Mouse (Mus musculus) intestine, embryonic 16.5 days (tissue): ENCODE measurements around the gene Trak1. TPM values are rescaled to one million over a fixed set of nuclear protein-coding genes. Genes with fewer than 3 reads are reported as not detected.

Experiments
- ATAC-seq: fragments of 200-750 bp; cut with Nextera tagmentation; 2 replicates; pipeline ENCODE4 v1.8.0; 2017; ENCODE audit warnings: moderate TSS enrichment, moderate library complexity
- H3K27ac ChIP-seq: fragments of 300-500 bp; sonication (generic); 2 replicates; pipeline ENCODE4 v1.5.1; 2014; ENCODE audit warnings: mild to moderate bottlenecking, low read length
- H3K27me3 ChIP-seq: fragments of 300-500 bp; sonication (generic); replicated peaks from 2 replicates; pipeline ENCODE4 v1.6.1; 2014; ENCODE audit warnings: low read length, control low read depth, mixed read lengths; ENCODE audit not compliant: control insufficient read depth, insufficient read depth
- H3K36me3 ChIP-seq: fragments of 300-500 bp; sonication (generic); 2 replicates; pipeline ENCODE4 v1.6.1; 2014; ENCODE audit warnings: low read length, control low read depth; ENCODE audit not compliant: control insufficient read depth, insufficient read depth
- H3K4me1 ChIP-seq: fragments of 300-500 bp; sonication (generic); 2 replicates; pipeline ENCODE4 v1.6.1; 2014; ENCODE audit warnings: low read length, control low read depth, mixed read lengths; ENCODE audit not compliant: control insufficient read depth, insufficient read depth
- H3K4me2 ChIP-seq: fragments of 300-500 bp; sonication (generic); 2 replicates; pipeline ENCODE4 v1.6.1; 2014; ENCODE audit warnings: low read depth, low read length, control low read depth
- H3K4me3 ChIP-seq: fragments of 300-500 bp; sonication (generic); 2 replicates; pipeline ENCODE4 v1.5.1; 2014; ENCODE audit warnings: mild to moderate bottlenecking, low read length
- H3K9ac ChIP-seq: fragments of 300-500 bp; sonication (generic); 2 replicates; pipeline ENCODE4 v1.6.1; 2014; ENCODE audit warnings: low read depth, low read length
- H3K9me3 ChIP-seq: fragments of 300-500 bp; sonication (generic); 2 replicates; pipeline ENCODE4 v1.6.1; 2016; ENCODE audit warnings: low read length, control low read depth; ENCODE audit not compliant: control insufficient read depth
- WGBS: fragments of 180-500 bp; shearing (Covaris S2); extraction: QIAGEN DNeasy Blood & Tissue Kit; methylation state at CpG from one replicate; pipeline ENCODE4 v1.1.7; 2014; 5-methylcytosine and 5-hydroxymethylcytosine counted together
- polyA plus RNA-seq: library from polyadenylated mRNA; unstranded; fragments of >200 nt; fragmentation: Nextera tagmentation; extraction: Ambion mirVana; gene quantifications from 2 replicates; pipeline ENCODE4 v1.2.1, GENCODE M21; 2015

Gene Trak1
- polyA plus RNA-seq, 1 experiment from 2014 or later, result 21.7 TPM

- H3K9ac ChIP-seq, result no peak overlapping the region
- peaks cover 60% of the 10 kb centered on the region for H3K4me1 ChIP-seq
- no peaks in the 10 kb centered on the region for H3K9me3 ChIP-seq
- no peak for ATAC-seq
- H3K27ac ChIP-seq, result no peak overlapping the region
- no peak overlapping the region for H3K4me3 ChIP-seq
- H3K27me3 ChIP-seq, result no peaks in the 10 kb centered on the region
- H3K4me2 ChIP-seq, result no peak overlapping the region
- 82% methylated on average over 5 of the region's 5 CpGs for WGBS
- no peaks in the 10 kb centered on the region for H3K36me3 ChIP-seq
These were observed 59.8 kb downstream of the Trak1 start for GRCm38 (mm10) chr9:121357102-121357501.

GRCm38 (mm10) chr9:121357582-121358275, 60.4 kb downstream of the Trak1 start:
- H3K27ac ChIP-seq, result no peak overlapping the region
- no peak for ATAC-seq
- peaks cover 53% of the 10 kb centered on the region for H3K4me1 ChIP-seq
- no peak overlapping the region; the same call in 1 of the 2 replicates for H3K9ac ChIP-seq
- H3K4me2 ChIP-seq, result no peak overlapping the region
- H3K36me3 ChIP-seq, result no peaks in the 10 kb centered on the region
- WGBS, result 87% methylated on average over 16 of the region's 16 CpGs
- H3K27me3 ChIP-seq, result no peaks in the 10 kb centered on the region
- H3K4me3 ChIP-seq, result no peak overlapping the region
- H3K9me3 ChIP-seq, result no peaks in the 10 kb centered on the region

GRCm38 (mm10) chr9:121358418-121358817, 61.1 kb downstream of the Trak1 start:
- H3K4me2 ChIP-seq, result no peak overlapping the region
- H3K27ac ChIP-seq, result no peak overlapping the region
- H3K36me3 ChIP-seq, result no peaks in the 10 kb centered on the region
- ATAC-seq, result no peak
- H3K9ac ChIP-seq, result no peak overlapping the region
- WGBS, result 49% methylated on average over 8 of the region's 8 CpGs
- no peak overlapping the region for H3K4me3 ChIP-seq
- H3K4me1 ChIP-seq, result peaks cover 49% of the 10 kb centered on the region
- no peaks in the 10 kb centered on the region for H3K27me3 ChIP-seq
- no peaks in the 10 kb centered on the region for H3K9me3 ChIP-seq

GRCm38 (mm10) chr9:121359266-121359972, 62.1 kb downstream of the Trak1 start:
- no peak overlapping the region for H3K4me3 ChIP-seq
- no peak for ATAC-seq
- H3K27me3 ChIP-seq, result no peaks in the 10 kb centered on the region
- no peak overlapping the region for H3K4me2 ChIP-seq
- peak overlapping the region; percentile 33; the same call in 1 of the 2 replicates for H3K27ac ChIP-seq
- H3K9me3 ChIP-seq, result no peaks in the 10 kb centered on the region
- WGBS, result 58% methylated on average over 3 of the region's 3 CpGs
- no peaks in the 10 kb centered on the region for H3K36me3 ChIP-seq
- H3K4me1 ChIP-seq, result peaks cover 43% of the 10 kb centered on the region
- H3K9ac ChIP-seq, result 0 out of 2 replicates have a peak overlapping the region, but pooled peaks have one; percentile 16

- WGBS, result 21% methylated on average over 12 of the region's 12 CpGs
- peak overlapping the region; percentile 76 for H3K27ac ChIP-seq
- H3K4me3 ChIP-seq, result no peak overlapping the region
- H3K27me3 ChIP-seq, result no peaks in the 10 kb centered on the region
- H3K4me2 ChIP-seq, result peak overlapping the region; percentile 23; the same call in 1 of the 2 replicates
- no peaks in the 10 kb centered on the region for H3K36me3 ChIP-seq
- ATAC-seq, result peak; percentile 41; the same call in 1 of the 2 replicates
- H3K4me1 ChIP-seq, result peaks cover 33% of the 10 kb centered on the region
- H3K9ac ChIP-seq, result peak overlapping the region; percentile 59; the same call in 1 of the 2 replicates
- H3K9me3 ChIP-seq, result no peaks in the 10 kb centered on the region
These were observed 63.1 kb downstream of the Trak1 start for GRCm38 (mm10) chr9:121360327-121360954.

GRCm38 (mm10) chr9:121361010-121361409, 63.7 kb downstream of the Trak1 start:
- Histone ChIP-seq H3K4me3 (no peak overlapping the region), H3K9ac (no peak overlapping the region), H3K27ac (peak overlapping the region; percentile 76), H3K36me3 (no peaks in the 10 kb centered on the region), H3K9me3 (no peaks in the 10 kb centered on the region), H3K27me3 (no peaks in the 10 kb centered on the region), H3K4me1 (peaks cover 27% of the 10 kb centered on the region), H3K4me2 (peak overlapping the region; percentile 23; the same call in 1 of the 2 replicates)
- ATAC-seq, result 0 out of 2 replicates have a peak, but pooled peaks have one; percentile 29
- 48% methylated on average over 9 of the region's 9 CpGs for WGBS

- Histone ChIP-seq H3K4me1 (peaks cover 23% of the 10 kb centered on the region), H3K9me3 (no peaks in the 10 kb centered on the region), H3K36me3 (no peaks in the 10 kb centered on the region), H3K27ac (no peak overlapping the region), H3K4me3 (no peak overlapping the region), H3K4me2 (no peak overlapping the region), H3K9ac (no peak overlapping the region), H3K27me3 (no peaks in the 10 kb centered on the region)
- no peak for ATAC-seq
- 84% methylated on average over 19 of the region's 19 CpGs for WGBS
These were observed 66.6 kb downstream of the Trak1 start for GRCm38 (mm10) chr9:121363932-121364331.

- Histone ChIP-seq H3K36me3 (no peaks in the 10 kb centered on the region), H3K9ac (no peak overlapping the region), H3K27ac (no peak overlapping the region), H3K4me1 (peaks cover 20% of the 10 kb centered on the region), H3K27me3 (no peaks in the 10 kb centered on the region), H3K4me2 (no peak overlapping the region), H3K4me3 (no peak overlapping the region), H3K9me3 (no peaks in the 10 kb centered on the region)
- WGBS, result 70% methylated on average over 18 of the region's 18 CpGs
- no peak for ATAC-seq
These were observed 69.0 kb downstream of the Trak1 start for GRCm38 (mm10) chr9:121366135-121366863.

GRCm38 (mm10) chr9:121366864-121367245, 69.6 kb downstream of the Trak1 start:
- H3K27me3 ChIP-seq, result no peaks in the 10 kb centered on the region
- no peak overlapping the region for H3K27ac ChIP-seq
- H3K36me3 ChIP-seq, result no peaks in the 10 kb centered on the region
- H3K9ac ChIP-seq, result no peak overlapping the region
- no peak overlapping the region for H3K4me2 ChIP-seq
- peaks cover 22% of the 10 kb centered on the region for H3K4me1 ChIP-seq
- WGBS, result 69% methylated on average over 12 of the region's 12 CpGs
- no peak overlapping the region for H3K4me3 ChIP-seq
- no peak for ATAC-seq
- no peaks in the 10 kb centered on the region for H3K9me3 ChIP-seq
